Mouse (Mus musculus): ENCODE results near the gene Eef1akmt1.

- TF ChIP-seq GATA1 (IDR thresholded peaks at IDR 0.05; ENCODE audit: low read length) (no peak), TAL1 (IDR thresholded peaks at IDR 0.05; ENCODE audit: low read length) (no peak)
Measured at GRCm38 (mm10) chr14:57555471-57556070, 15.8 kb downstream of the Eef1akmt1 start.
